Mouse (Mus musculus): ENCODE results near the gene Efcab11.

Efcab11 gene

DNA sequence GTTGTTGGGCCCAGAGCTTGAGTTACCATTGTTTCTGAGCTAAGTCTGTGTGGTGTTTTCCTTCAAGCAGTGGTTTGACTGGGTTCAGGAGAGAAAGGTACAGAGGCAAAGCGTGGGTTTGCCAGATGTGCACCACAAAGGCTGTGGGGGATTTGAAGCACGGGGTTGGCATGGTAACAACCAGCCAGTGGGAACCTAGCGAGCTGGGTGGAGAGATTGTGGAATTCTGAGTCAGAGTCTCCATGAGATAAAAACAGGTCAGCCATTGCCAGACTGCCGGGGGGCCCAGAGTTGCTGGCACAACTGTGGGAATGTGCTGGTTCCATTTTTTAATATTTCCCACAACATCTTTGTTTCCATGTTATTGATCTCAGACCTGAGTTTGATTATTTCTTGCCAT, 202.6 kb downstream of the Efcab11 start:
- in situ Hi-C loops (cut with MboI): no loop called here

DNA sequence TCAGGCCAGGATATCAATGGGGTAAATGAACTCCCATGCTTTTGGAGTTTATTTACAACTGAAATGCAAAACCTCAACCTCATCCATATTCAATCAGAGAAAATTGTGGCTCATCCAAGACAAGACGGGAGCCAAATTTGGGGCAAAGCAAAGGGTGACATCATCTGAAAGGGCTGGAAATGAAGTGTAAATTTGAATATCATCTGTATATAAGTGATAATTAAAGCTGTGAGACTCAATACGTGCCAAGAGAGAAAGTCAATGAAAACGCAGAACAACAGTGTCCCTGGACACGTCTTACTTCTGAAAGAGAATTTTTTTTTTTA, 212.4 kb downstream of the Efcab11 start:
- in situ Hi-C loops (cut with MboI): no loop called here

DNA sequence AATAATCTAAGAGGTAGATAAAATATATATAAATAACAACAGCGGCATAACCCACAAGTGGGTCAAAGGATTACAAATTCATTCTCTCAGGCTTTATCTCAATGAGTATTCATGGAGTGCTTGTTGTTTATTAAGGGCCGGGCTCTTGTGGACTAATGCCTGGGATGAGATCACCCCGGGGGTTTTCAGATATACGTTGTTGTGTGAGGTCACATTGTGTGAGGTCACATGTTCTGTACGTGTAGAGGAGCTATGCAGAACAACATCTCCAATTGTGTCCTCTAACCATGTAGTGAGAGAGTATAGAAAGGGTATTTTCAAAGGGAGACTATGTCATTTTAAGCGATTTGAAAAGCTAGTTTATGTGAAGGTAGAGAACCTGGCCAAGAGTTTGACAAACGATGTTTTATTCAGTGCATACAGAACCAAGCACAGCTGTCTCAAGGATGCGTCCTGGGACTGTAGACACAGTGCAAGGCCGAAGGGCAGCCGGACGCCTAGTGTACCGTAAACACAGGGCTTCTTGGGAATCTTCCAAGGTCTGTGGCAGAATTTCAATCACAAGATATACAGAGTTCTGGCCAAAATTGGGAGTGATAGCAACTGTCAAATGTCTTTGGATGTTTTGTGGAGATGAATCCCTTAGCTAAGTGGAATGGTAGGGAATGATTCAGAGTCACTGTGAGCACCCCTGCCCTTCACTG, 212.9 kb downstream of the Efcab11 start:
- in situ Hi-C loops (cut with MboI): no loop called here

DNA sequence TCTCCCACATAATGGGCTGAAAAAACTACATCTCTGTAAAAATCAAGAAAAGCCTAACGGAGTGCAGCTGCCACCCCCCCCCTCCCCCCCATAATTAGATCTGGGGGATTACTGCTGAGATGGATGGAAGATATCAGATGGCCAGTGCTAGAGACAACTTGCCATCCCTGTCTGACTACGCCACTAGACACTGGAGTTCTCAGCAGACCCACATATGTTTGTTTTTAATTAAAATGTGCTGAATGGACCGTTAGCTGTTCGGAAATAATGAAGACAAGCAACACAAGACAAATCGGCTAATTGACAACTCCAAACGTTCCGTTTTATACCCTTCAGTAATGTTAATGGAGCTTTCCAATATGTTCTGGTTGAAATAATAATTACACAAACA, 213.5 kb downstream of the Efcab11 start:
- in situ Hi-C loops (cut with MboI): no loop called here

DNA sequence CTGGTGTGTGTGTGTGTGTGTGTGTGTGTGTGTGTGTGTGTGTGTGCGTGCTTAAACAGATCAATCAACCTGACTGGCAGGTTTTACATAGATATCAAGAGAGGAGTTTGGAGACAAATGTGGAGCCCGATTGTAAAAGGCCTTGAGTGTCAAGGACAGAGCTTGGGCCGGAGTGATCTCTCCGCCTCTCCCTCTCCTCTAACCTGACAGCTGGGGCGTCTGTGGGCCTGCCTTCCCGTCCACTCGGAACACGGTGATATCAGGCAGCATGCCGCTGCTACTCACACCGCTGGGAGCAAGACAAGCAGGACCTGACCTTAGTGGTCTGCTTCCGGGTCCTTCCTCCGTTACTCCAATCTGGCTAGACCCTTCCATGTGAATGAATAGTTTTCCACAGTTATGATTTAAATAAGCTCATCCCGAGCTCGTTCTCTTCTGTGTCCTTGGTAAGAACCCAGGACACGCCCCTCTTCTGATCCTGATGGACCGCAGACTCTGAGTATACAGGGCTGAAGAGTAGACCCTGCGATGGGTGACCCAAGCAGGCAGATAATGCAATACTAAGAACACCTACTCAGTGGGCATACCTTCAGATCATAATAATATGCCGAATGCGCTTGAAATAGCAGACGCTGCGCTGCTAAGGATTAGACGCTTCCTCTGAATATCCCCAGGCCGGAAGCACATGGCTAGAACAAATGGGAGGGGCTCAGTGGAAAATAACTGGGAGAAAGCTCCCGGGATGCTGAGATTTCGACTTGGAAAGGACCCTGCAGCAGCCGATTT, 214.1 kb downstream of the Efcab11 start:
- in situ Hi-C loops (cut with MboI): no loop called here

DNA sequence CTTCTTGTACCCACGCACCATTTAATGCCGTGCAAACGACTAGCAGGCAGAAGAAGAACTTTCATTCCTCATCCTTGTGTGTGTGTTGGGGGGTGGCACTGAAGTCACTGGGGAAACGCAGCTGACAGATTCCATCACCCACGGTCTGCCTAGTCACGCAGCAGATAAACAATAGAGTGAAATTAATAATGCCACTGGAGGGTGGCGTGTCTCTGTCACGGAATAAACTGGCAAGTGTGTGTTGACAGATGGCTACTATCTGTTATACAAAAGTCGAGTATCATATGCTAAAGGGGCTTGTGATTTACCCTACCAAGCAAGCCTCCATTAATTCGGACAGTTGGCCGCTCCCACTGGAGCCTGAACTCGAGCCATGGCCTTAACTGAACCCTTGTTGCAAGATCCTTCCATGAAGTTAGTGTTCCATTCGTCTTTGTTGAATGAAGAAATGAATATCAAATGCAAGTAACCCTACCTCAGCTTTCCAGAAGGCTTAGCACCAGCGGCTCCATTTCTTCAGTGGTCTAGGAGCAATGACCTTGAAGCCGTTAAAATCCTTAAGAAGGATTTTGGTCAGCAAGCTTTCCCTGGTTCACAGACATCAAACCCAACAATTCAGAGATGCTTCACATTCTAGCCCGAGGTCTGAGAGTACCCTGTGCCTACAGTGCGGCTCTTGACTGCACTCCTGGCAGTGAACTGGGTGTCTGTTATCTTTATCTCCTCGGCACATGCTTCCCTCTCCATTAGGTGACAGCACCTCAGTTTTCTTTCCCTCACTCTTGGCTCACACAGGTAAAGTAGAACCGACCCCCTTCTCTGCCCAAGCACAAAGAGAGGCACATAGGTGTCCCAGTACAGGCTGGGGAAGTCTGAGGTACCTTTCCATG, 229.0 kb downstream of the Efcab11 start:
- in situ Hi-C loops (cut with MboI): no loop called here

DNA sequence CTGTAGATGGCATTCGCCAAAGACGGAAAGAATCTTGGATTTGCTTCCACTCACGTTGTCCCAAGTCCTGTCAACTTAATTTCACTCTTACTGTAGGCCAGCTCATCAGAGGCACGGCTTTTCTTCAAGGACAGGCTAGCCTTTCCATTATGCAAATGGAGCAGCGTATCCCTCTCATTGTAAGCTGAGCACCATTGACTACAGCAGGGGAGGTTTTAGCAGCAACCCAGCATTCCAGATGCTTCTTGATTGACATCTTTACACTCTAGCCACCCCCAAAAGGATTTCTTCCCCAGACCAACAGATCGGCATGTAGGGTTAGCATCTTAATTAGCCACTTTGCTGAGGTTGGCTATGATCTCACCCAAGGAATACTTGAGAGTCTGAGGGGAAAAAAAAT, 231.8 kb downstream of the Efcab11 start:
- in situ Hi-C loops (cut with MboI): no loop called here

DNA sequence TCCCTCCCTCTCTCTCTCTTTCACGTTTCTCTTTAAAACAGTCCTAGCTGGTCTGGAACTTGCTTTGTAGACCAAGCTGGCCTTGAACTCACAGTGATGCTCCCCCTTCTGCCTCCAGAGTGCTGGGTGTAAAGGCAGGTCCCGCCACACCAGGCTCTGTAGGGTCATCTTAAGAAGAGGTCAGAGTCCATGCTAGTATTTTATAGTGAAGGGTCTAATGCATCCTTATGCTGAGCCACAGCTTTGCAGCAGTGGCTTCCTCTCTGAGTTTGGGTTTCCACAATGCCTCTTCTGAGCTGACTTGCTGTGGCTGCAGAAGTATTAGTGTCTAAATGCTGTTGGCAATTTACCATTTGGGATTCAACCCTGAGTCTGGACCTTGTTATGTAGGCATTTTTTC, 234.5 kb downstream of the Efcab11 start:
- in situ Hi-C loops (cut with MboI): no loop called here

DNA sequence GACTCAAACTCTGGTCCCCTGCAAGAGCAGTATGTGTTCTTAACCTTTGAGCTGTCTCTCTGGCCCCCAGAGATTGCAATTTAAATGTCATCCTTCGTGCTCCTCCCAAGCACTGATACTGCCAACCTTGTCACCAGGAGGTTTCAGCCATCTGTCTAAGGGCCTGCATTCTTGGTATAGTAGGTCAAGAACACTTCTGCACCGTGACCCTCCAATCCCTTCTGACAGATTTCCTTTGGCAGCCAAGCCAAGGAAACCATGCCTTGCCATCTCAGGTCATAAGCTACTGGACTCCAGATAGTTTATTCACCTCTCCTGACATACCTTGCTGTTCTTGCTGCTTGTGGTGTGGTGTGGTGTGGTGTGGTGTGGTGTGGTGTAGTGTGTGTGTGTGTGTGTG, 235.5 kb downstream of the Efcab11 start:
- in situ Hi-C loops (cut with MboI): no loop called here

DNA sequence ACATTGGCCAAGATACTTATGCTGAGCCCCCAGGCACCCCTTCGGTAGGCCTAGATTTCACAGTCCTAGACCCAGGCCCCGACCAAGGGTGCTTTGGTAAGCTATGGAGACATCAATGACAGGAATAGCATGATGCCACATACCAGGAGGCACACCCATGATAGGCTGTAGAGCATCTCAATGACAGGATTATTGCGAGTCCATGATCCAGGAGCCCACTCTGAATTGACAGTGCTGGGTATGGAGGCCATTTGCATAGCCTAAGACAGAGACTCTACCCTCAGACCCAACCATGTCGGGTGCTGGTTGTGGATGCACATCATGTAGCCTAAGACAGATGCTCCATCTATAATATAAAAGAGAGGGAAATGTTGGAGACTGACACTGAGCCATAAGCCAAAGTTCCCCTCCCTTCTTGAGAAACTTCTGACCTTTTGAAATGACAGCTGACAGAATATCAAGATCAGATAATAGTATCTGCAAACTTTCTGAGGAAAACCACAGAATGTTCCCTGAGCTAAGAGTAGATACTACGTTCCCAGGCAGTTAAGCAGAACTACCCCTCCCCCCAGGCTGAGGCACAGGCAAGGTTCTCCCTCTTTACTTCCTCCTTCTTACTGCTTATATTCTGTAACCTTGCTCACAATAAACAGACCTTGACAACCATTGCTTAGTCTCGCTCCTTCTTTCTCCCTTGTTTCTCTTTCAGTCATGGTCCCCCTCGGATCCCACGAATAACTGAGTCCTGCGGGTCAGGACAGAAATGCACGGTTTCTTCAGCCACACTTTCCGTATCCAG, 237.5 kb downstream of the Efcab11 start:
- in situ Hi-C loops (cut with MboI): no loop called here

DNA sequence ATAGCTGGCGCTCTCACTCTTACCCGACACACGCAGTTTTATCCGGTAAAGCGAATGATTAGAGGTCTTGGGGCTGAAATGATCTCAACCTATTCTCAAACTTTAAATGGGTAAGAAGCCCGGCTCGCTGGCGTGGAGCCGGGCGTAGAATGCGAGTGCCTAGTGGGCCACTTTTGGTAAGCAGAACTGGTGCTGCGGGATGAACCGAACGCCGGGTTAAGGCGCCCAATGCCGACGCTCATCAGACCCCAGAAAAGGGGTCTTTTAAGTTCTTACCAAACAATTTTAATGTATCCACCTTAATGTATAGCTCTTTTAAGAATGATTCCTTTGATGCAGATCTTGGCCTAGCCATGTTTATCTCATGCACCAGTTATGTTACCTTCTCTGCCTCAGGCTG, 238.8 kb downstream of the Efcab11 start:
- in situ Hi-C loops (cut with MboI): no loop called here

DNA sequence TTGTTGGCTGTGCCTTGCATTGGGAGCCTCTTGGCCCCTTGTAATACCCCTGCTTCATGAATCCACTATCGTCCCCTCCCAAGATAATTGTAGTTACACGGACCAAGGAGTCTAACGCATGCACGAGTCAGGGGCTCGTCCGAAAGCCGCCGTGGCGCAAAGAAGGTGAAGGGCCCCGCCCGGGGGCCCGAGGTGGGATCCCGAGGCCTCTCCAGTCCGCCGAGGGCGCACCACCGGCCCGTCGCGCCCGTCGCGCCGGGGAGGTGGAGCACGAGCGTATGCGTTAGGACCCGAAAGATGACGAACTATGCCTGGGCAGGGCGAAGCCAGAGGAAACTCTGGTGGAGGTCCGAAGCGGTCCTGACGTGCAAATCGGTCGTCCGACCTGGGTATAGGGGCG, 239.3 kb downstream of the Efcab11 start:
- in situ Hi-C loops (cut with MboI): no loop called here

Measured in mature B cell (primary cell).